Mouse (Mus musculus): ENCODE results near the gene Vegfd. TPM values are rescaled to one million over a fixed set of nuclear protein-coding genes. Genes with fewer than 3 reads are reported as not detected.

Gene Vegfd
- total RNA-seq, 2 experiments from 2014 or later, result 1.7 to 4.2 TPM

DNA sequence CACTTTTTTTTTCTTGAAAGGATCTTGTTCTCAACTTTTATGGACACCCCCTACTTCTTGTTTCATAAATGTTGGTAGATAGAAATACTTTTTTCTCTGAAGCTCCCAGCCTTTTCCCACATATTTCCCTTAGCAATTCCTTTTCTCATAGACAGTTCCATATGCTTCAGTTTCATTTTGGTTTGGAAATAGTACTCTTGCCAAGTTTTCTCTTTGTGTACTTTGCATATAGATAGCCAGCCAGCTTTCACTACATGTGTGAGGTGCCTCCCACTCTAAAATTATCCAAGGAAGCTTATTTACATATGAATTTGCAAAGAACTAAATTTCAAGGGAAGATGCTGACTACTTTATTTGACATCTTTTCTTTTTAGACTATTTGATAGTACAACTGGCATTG lies 44.8 kb downstream of the Vegfd start:
- no peak for DNase-seq (ENCODE audit: extremely low spot score in 1 of 2, low spot score in 1 of 2)

DNA sequence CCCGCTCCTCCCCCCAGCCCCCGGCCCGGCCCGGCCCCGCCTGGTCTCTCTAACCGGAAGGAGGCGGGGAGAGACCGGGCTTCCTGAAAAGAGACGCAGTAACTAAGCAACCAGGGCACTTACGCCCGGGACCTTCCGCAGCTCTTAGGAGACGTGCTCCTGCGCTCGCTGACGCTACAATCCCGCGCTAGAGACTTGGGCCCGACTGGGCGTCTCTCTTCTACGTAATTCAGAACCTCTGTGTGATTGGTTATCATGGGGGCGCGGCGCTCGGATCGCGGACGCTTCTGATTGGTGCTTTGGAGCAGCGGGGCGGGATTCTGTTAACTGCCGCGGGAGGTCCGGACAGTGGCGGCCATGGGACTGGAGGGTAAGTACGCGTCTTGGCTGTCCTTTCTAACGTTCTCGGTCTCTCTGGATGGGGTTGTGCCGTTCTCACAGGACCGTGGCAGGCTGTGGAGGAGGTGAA lies 46.3 kb downstream of the Vegfd start, which contains the start of gene Piga:
Piga (plus strand) TSS at position 317 of the 469 bp plus-strand sequence.
- peak; percentile 59 to 70 for DNase-seq (ENCODE audit: extremely low spot score in 1 of 2, low spot score in 1 of 2)

DNA sequence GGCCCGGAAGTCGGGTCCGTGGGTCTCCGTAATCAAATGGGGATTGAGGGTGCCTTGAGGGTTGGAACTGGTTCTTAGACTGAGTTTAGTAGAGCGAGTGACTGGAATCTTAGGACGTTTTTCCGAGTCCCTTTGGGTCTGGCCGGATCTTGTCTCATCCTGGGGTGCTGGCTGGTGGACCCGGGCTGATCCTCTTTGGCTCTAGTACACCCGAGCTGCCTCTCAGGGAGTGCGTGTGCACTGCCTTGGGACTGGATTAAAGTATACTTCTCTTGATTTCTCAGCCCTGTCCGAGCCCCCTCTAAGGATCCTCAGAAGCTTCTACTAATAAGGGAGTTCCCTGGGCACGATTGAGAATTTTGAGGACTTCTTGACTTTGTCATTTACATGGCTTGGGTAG lies 46.8 kb downstream of the Vegfd start:
- no peak for DNase-seq (ENCODE audit: extremely low spot score in 1 of 2, low spot score in 1 of 2)

DNA sequence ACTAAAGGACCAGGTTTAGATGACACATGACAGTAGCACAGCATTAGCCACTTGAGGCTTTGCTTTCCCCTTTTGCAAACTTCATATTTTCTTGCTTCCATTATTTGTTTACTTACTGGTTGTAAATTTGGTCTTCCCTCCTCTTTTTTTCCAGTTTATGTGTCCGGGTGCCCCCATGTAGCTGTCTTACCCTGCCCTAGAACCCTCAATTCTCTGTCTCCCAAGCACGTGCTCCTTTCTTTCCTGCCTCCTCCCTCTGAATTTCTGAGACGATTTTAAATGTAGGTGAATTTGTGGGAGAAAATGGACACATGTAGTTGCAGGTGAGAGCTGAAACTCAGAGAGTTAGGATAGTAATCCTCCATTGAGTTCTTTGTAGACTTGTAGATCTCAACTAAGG lies 47.3 kb downstream of the Vegfd start:
- DNase-seq (ENCODE audit: extremely low spot score in 1 of 2, low spot score in 1 of 2), result no peak

DNA sequence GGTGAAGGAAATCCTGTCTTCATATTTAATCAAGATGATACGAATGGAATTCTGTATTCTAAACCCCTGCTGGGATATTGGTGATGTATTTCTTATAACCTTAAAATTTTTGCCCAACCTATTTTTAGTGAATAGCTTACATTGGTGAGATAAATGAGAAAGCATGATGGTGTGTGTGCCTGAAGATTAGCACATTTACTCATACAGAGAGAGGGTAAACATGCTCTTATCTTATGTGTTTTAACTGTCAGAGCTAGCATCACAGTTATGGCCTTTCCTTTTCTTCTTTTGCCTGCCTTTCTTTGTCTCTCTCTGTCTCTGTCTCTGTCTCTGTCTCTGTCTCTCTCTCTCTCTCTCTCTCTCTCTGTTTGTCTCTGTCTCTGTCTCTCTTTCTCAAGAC lies 51.6 kb downstream of the Vegfd start:
- DNase-seq (ENCODE audit: extremely low spot score in 1 of 2, low spot score in 1 of 2), result no peak

DNA sequence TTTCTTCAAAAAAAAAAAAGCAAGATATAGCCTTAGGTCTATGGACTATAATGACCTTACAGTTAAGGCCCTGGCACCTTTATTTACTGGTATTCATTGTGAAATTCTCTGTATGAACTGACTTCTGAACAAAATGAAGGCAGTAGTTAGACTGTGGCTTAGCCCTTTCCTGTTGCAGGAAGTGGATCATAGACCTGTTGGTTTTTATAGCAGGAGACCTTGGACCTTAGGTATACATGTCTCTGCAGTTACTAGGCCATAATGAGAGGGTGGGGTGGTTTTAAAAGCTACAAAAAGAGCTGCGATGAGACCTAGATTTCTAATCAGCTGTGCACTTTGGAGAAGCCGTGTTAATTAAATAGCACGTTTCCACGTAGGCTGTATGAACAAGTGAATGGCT lies 54.1 kb downstream of the Vegfd start:
- DNase-seq (ENCODE audit: extremely low spot score in 1 of 2, low spot score in 1 of 2), result no peak

DNA sequence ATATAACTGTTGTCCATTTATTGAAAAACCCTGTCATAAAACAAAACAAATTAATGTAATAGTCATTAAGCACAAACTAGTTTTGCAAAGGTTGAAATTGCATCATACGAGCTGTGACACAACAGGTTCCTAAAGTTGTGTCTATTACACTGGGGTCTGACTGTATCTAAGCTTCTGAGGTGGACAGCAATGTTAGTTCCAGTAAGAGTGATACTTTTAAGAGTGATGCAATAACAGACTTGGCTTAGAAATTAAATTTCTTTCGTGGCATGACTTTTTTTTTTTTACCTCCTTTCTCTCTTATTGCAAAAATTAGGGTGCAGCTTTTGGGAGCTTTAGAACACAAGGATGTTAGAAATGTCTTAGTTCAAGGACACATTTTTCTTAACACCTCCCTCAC lies 55.0 kb downstream of the Vegfd start:
- DNase-seq (ENCODE audit: extremely low spot score in 1 of 2, low spot score in 1 of 2), result no peak

DNA sequence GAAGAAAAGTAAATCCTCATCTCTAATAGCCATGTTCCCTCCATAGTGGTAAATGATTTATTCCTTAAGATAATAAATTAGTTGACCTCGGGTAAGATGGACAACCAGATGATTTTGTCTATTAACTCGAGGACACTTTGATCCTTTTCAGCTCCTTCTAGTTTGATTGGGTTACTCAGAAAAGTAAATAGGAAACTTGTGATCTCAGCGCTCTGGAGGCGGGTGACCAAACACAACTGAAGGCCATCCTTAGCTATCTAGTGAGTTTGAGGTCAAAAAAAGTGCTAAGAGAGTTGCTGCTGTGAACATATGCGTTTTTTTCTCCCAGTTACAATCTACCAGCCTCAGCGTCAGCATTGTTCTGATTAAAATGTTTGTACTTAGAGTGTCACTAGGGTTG lies 57.4 kb downstream of the Vegfd start:
- DNase-seq (ENCODE audit: extremely low spot score in 1 of 2, low spot score in 1 of 2), result no peak

DNA sequence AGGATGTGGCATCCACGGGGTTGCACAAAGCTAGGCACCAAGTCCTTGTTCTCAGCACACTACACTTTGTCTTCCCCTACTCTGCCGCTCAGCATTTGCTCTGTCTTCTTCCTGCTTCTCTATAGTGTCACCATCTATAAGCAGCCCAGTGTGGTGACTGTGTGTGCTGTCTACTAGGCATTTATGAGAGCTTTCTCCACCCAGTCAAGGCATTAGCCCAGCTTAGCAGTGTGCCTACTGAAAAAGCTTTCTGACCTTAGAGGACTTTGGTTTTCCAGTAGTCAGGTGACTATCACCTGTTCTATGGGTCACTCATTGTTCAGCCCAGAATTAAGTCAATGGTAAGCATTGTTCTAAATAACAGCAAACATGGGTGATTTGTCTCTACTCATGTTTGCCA lies 58.0 kb downstream of the Vegfd start:
- no peak for DNase-seq (ENCODE audit: extremely low spot score in 1 of 2, low spot score in 1 of 2)

DNA sequence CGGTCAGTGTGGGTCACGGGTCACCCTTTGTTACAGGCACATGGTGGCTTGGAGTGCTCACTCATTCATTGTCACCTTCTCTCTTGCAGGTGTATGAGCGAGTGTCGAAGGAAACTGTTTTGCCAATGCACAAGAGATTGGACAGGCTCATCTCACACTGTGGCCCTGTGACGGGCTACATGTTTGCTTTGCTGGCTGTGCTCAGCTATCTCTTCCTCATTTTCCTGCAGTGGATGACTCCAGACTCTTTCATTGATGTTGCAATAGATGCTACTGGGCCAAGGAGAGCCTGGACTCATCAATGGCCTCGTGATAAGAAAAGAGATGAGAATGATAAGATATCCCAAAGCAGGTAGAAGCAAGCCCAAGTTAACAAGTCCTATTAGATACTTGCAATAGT lies 58.4 kb downstream of the Vegfd start:
- no peak for DNase-seq (ENCODE audit: extremely low spot score in 1 of 2, low spot score in 1 of 2)

DNA sequence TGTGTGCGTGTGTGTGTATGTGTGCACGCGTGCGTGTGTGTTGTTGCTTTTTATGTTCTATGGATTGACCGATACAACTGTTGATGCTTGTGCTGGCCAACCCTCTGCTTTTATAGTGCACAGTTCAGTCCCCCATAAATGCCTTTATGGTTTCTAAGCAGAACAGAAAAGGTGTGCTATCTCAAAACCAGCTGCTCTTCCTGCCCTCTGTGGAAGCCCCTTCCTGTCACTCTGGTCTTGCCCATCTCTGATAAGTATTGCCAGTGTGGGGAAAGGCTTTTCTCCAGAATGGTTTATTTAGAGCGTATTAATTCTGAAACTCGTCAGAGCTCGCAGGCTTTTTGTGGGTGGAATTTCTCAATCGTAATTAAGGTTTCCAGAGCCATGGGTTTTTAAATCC lies 59.5 kb downstream of the Vegfd start:
- DNase-seq (ENCODE audit: extremely low spot score in 1 of 2, low spot score in 1 of 2), result no peak

DNA sequence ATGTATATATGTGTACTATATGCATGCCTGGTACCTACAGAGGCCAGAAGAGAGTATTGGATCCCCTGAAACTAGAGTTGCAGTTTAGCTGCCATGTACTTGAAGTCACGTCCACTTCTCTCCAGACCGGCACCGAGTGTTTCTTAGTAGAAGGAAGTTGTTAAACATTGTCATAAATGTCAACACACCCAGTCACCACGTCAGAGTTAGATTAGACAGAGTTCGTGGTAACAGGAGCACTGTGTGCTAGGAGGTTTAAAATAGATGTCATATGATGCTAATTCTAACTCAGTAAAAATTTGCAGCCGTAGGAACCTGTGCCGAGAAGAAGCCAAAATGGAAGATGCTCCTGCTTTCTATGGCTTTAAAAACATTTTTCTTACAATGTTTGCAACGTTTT lies 63.5 kb downstream of the Vegfd start, which contains the start of gene Asb11:
Asb11 (plus strand) TSS at position 286 of the 400 bp plus-strand sequence.
- DNase-seq (ENCODE audit: extremely low spot score in 1 of 2, low spot score in 1 of 2), result no peak

DNA sequence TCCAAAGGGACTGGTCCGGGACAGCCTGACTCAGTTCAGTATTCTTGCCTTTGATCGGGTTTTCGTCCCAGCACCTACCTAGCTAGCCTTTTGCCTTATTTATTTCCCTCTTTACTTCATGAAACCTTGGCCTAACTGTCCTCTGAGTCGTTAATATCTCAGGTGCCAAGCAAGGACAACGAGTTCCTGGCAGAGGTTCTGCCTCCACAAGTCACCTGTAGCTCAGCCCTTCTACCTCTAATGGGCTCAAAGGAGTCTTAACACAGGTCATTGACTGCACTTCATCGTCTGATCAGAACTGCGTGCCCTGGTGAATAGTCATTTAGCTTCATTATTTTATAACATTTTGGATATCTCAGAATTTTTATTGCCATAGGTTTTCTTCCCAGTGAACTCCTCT lies 66.3 kb downstream of the Vegfd start:
- no peak for DNase-seq (ENCODE audit: extremely low spot score in 1 of 2, low spot score in 1 of 2)

DNA sequence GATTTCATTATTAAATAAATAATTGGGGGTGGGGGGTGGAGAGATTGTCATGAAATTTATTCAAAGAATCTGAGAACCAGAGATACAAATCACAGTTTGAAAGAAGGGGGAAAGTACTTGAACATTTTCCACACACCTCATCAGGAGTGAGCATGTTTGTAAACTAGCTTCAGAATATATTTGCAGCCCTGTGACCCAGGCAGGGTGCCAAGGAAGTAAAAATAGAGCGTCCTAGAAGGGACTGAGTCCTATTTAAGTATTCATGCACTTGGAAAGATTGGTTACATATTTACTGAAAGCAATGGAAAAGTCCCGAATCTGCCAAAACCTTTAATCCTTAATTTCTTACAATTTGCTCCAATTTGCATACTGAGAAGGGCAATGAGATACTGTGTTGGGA lies 67.0 kb downstream of the Vegfd start:
- DNase-seq (ENCODE audit: extremely low spot score in 1 of 2, low spot score in 1 of 2), result no peak

DNA sequence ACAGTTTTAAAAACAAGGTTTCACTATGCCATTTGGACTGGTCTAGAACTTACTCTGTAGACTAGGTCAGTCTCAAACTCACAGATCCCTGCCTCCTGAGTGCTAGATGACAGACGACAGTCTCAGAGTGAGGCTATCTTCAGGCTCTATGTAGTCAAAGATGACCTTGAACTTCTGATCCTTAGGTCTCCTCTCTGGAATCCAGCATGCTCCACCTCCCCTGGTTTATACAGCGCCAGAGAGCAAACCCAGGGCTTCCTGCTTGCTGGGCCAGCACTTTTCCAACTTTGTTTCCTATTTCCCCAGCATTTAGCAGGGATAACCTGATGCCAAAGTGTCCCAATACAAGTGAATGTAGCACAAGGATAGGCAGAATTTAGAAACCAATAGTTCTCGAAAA lies 67.5 kb downstream of the Vegfd start:
- no peak for DNase-seq (ENCODE audit: extremely low spot score in 1 of 2, low spot score in 1 of 2)

DNA sequence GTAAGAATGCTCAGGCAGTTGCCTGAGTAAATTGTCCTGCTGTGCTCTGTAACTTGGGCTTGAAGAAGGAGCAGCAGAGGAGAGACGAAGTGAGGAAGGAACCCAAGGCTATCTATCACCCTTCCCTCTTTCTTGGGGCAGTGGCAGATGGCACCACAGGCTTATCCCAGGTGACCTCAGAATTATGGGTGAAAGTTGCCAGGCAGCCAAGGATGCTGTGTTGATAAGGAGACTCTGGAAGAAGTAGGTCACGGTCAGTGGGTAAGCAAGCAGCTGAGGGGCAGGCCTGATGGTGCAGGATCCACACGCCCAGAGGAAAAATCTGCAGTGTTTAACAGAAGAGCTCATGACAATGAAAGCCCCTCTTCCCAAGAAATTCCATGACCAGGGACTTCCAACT lies 68.1 kb downstream of the Vegfd start:
- no peak for DNase-seq (ENCODE audit: extremely low spot score in 1 of 2, low spot score in 1 of 2)

DNA sequence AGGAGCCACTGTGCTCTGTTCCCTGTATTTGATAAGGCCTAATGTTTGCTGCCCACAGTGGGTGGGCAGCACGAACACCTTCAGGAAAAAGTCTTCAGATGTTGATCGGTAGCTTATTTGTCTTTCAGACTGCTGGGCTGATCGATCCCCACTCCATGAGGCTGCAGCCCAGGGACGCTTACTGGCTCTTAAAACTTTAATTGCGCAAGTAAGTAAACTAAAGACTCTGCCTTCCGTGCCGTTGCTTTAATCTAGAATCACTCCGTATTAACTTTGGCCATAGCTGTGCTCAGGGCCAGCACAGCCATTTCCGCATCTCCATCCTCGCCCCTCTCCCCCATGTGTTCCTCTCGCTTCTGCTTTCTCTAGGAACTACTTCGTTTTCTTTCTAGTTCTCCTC lies 72.4 kb downstream of the Vegfd start:
- DNase-seq (ENCODE audit: extremely low spot score in 1 of 2, low spot score in 1 of 2), result no peak

DNA sequence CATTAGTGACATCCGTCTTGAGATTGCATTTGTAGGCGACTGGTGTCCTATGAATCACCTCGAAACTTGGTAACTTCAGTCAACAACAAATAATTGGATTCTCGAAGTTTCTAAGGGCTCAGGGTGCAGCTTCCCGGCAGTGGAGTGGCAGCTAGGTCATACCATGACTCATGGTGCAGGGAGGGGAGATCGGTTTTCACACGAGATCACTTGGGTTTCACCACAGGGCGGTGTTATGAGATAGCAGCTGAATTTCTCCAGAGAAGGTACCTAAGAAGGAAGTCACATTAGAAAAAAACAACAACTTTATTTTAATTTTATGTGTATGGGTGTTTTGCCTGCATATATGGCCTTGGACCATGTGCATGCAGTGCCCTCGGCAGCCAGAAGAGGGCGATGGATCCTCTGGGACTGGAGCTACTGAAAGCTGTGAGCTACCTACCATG lies 73.0 kb downstream of the Vegfd start:
- DNase-seq (ENCODE audit: extremely low spot score in 1 of 2, low spot score in 1 of 2), result no peak

DNA sequence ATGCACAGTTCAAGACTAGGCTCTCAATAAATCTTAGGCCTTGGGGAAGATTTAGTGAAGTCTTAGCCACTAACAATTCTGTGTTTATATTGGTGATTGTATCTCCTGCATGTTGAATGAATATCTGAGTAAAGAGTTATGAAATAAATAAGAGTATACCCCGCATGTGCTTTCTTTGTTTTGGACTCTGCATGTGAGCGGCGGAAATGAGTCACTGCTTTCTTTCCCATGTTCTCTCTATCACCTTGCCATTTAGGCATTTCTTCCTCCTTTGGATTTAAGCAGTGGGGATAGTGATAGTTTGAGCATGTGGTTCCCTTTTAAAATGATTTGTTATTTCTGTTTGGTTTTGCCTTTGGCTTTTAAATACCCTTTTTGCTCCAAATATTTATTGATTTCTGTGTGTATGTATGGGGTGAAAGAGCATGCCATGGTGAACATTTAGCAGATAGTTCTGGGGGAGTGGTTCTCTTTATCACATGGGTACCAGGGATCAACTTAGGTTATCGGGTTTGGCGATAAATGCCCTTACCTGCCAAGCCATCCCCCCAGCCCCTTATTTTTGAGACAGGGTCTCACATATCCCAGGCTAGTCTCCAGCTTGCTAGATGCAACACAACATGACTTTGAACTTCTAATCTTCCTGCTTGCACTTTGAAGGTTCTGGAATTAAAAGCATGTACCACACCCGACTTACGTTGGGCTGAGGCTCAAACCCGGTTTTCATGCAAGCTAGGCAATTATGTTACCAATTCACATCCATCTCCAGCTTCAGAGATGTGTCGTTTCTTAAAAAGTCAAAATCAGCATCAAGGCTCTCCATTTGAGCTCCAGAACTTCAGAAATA lies 73.9 kb downstream of the Vegfd start:
- no peak for DNase-seq (ENCODE audit: extremely low spot score in 1 of 2, low spot score in 1 of 2)

DNA sequence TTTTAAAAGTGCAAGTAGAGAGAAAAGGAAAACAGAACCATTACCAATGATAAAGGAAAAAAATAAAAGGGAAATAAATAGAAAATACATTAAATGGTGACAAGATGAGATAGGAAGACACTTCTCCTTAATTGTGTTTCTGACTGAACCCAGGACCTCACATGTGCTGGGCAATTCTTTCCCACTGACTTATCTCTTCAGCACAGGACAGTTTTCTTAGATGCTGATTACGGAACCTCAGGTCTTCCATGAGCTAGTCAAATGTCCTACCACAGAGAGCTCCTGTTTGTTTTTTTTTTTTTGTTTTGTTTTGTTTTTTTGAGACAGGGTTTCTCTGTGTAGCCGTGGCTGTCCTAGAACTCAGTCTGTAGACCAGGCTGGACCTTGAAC lies 74.5 kb downstream of the Vegfd start:
- DNase-seq (ENCODE audit: extremely low spot score in 1 of 2, low spot score in 1 of 2), result no peak

DNA sequence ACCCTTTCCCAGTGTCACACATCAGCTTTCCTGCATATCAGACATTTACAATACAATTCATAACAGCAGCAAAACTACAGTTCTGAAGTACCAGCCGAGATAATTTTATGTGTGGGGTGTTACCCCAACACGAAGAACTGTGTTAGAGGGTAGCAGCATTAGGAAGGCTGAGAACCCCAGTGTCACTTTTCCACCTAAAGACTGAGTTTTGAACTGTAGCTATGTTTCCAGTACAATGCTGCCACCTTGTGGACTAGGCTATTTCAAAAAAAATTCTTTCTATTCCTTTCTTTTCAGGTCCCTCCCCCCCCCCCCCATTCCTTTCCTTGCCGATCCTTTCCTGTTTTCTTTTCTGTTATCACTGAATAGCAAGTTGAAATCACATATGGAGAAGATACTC lies 76.0 kb downstream of the Vegfd start:
- DNase-seq (ENCODE audit: extremely low spot score in 1 of 2, low spot score in 1 of 2), result peak in 1 of 2 experiments; percentile 48

Data from layer of hippocampus, postnatal 25 days (tissue).